Mouse (Mus musculus): ENCODE measurements around the gene Ankrd40. TPM values are rescaled to one million over a fixed set of nuclear protein-coding genes. Genes with fewer than 3 reads are reported as not detected.

Gene Ankrd40
- polyA plus RNA-seq, 1 experiment from 2014 or later, result 36.2 TPM

Other genes with a start within 250 kb of the Ankrd40 start
- 41.7 and 43.3 TPM in 2 replicates for gene Tob1, start 116.5 kb upstream of the Ankrd40 start, polyA plus RNA-seq (2016; fragmentation: Nextera tagmentation; extraction: Ambion mirVana)
- 3.3 and 3.7 TPM in 2 replicates for gene Wfikkn2, start 82.0 kb upstream of the Ankrd40 start, polyA plus RNA-seq (2016; fragmentation: Nextera tagmentation; extraction: Ambion mirVana)
- gene Gm21885, start 46.1 kb upstream of the Ankrd40 start, polyA plus RNA-seq (2016; fragmentation: Nextera tagmentation; extraction: Ambion mirVana), result not detected in 2 replicates
- gene Luc7l3, start 6.0 kb upstream of the Ankrd40 start, polyA plus RNA-seq (2016; fragmentation: Nextera tagmentation; extraction: Ambion mirVana), result 138 and 152 TPM in 2 replicates
- 0.52 and 1.0 TPM in 2 replicates for gene Abcc3, start 65.0 kb downstream of the Ankrd40 start, polyA plus RNA-seq (2016; fragmentation: Nextera tagmentation; extraction: Ambion mirVana)
- 10.3 and 12.0 TPM in 2 replicates for gene Cacna1g, start 146.2 kb downstream of the Ankrd40 start, polyA plus RNA-seq (2016; fragmentation: Nextera tagmentation; extraction: Ambion mirVana)
- gene Spata20, start 158.2 kb downstream of the Ankrd40 start, polyA plus RNA-seq (2016; fragmentation: Nextera tagmentation; extraction: Ambion mirVana), result 0.19 TPM in 1 of 2 replicates, not detected in the other
- gene Epn3, start 172.0 kb downstream of the Ankrd40 start, polyA plus RNA-seq (2016; fragmentation: Nextera tagmentation; extraction: Ambion mirVana), result 0.43 and 0.62 TPM in 2 replicates
- 1.8 and 2.5 TPM in 2 replicates for gene Mycbpap, start 193.7 kb downstream of the Ankrd40 start, polyA plus RNA-seq (2016; fragmentation: Nextera tagmentation; extraction: Ambion mirVana)
- gene Rsad1, start 221.3 kb downstream of the Ankrd40 start, polyA plus RNA-seq (2016; fragmentation: Nextera tagmentation; extraction: Ambion mirVana), result 3.8 and 4.1 TPM in 2 replicates
- gene Chad, start 237.0 kb downstream of the Ankrd40 start, polyA plus RNA-seq (2016; fragmentation: Nextera tagmentation; extraction: Ambion mirVana), result 1.3 and 1.5 TPM in 2 replicates

All from neural tube, embryonic 12.5 days (tissue).